Comparison of ENCODE assay signal across 13 mouse cellular contexts in the genomic region with DNA sequence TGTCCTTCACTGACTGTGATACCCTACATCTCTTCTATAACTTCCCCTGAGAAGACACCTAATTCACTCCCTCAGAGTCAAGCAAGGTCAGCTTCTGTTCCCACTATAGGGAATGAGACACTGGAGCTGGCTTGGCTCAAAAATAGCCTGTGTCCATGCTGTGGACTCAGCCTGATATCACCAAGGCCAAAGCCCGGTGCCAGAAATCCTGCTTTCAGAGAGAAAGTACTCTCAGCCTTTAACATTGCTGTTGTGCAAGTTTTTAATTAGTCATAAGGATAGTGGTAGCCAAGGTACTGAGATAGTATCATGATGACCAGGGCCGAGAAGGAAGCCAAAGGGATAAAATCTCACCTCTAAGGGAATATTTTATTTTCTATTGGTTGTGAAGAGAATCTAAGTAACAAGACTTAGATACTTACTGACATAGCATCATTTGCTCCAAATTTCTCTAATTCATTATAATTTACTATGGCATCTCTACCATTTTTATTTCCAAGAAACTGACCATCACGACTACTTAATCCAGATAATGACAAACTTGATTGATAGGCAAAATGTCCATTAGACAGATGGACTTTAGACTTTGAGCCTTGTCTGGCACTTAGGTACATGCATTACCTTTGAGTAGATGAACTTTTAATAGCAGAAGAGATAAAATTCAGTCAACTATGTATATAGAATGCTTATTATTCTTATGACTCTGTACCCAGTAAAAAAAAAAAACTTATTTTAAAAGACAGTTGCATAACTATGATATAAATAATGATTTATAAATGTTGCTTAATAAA.
DNase-seq lines count a peak whose midpoint lies in the region; ATAC-seq and TF ChIP-seq lines count a peak whose summit lies in the region.
"Had no signal": no experiment of that assay in that cellular context is flagged by ENCODE, and none has a peak within 500 bp of the region (broad histone marks: within the 10 kb centered on the region; RNA-seq: fewer than 3 reads in every experiment).

No protein-coding gene starts in this region.

- H3K27me3 ChIP-seq in intestine, postnatal 0 days (replicated peaks; ENCODE audit: control insufficient read depth, insufficient read depth, low read length), result no peaks in the 10 kb centered on the region
- H3K27me3 ChIP-seq in intestine, embryonic 16.5 days (replicated peaks; ENCODE audit: control insufficient read depth, insufficient read depth, low read length), result no peaks in the 10 kb centered on the region
- H3K27me3 ChIP-seq in neural tube, embryonic 15.5 days (replicated peaks), result no peaks in the 10 kb centered on the region
- no peaks in the 10 kb centered on the region for H3K27me3 ChIP-seq in limb, embryonic 10.5 days (ENCODE audit: low read depth, poor library complexity, severe bottlenecking)
- H3K27me3 ChIP-seq: forebrain, embryonic 12.5 days; midbrain, embryonic 13.5 days had no signal

- no peak for TF ChIP-seq CTCF in intestine, postnatal 0 days (IDR thresholded peaks at IDR 0.05; ENCODE audit: low read depth)
- TF ChIP-seq CTCF in gastrocnemius, adult 2 months (IDR thresholded peaks at IDR 0.05), result no peak

- WGBS in intestine, postnatal 0 days, result 60% methylated on average over 3 of the region's 3 CpGs
- WGBS in intestine, embryonic 16.5 days, result 74% methylated on average over 3 of the region's 3 CpGs
- WGBS in neural tube, embryonic 15.5 days, result 93% methylated on average over 3 of the region's 3 CpGs
- WGBS in limb, embryonic 10.5 days, result 90% methylated on average over 3 of the region's 3 CpGs

- no peaks in the 10 kb centered on the region for H3K9me3 ChIP-seq in intestine, postnatal 0 days (ENCODE audit: control insufficient read depth)
- H3K9me3 ChIP-seq in intestine, embryonic 16.5 days (ENCODE audit: control insufficient read depth, low read length), result no peaks in the 10 kb centered on the region
- H3K9me3 ChIP-seq in neural tube, embryonic 15.5 days (replicated peaks), result no peaks in the 10 kb centered on the region
- no peaks in the 10 kb centered on the region for H3K9me3 ChIP-seq in limb, embryonic 10.5 days (replicated peaks)
- H3K9me3 ChIP-seq: forebrain, embryonic 12.5 days; midbrain, embryonic 13.5 days had no signal

- H3K9ac ChIP-seq in intestine, postnatal 0 days (ENCODE audit: low read depth, low read length), result no peak overlapping the region
- no peak overlapping the region for H3K9ac ChIP-seq in intestine, embryonic 16.5 days (ENCODE audit: low read depth, low read length)
- no peak overlapping the region for H3K9ac ChIP-seq in neural tube, embryonic 15.5 days (replicated peaks)
- H3K9ac ChIP-seq: forebrain, embryonic 12.5 days; midbrain, embryonic 13.5 days had no signal

- H3K4me1 ChIP-seq in intestine, postnatal 0 days (replicated peaks; ENCODE audit: control insufficient read depth, insufficient read depth, low read length), result no peaks in the 10 kb centered on the region; the same call in 1 of the 2 replicates
- H3K4me1 ChIP-seq in intestine, embryonic 16.5 days (ENCODE audit: control insufficient read depth, insufficient read depth, low read length), result no peaks in the 10 kb centered on the region
- H3K4me1 ChIP-seq in neural tube, embryonic 15.5 days, result no peaks in the 10 kb centered on the region
- no peaks in the 10 kb centered on the region for H3K4me1 ChIP-seq in limb, embryonic 10.5 days
- H3K4me1 ChIP-seq: forebrain, embryonic 12.5 days; midbrain, embryonic 13.5 days had no signal

- H3K4me3 ChIP-seq in intestine, postnatal 0 days (ENCODE audit: low read depth, low read length), result no peak overlapping the region
- H3K4me3 ChIP-seq in intestine, embryonic 16.5 days (ENCODE audit: low read length), result no peak overlapping the region
- no peak overlapping the region for H3K4me3 ChIP-seq in gastrocnemius, adult 2 months
- no peak overlapping the region for H3K4me3 ChIP-seq in neural tube, embryonic 15.5 days (replicated peaks)
- H3K4me3 ChIP-seq in limb, embryonic 10.5 days, result no peak overlapping the region
- H3K4me3 ChIP-seq: forebrain, embryonic 12.5 days; midbrain, embryonic 13.5 days had no signal

- H3K4me2 ChIP-seq in intestine, postnatal 0 days (replicated peaks; ENCODE audit: low read depth), result no peak overlapping the region
- no peak overlapping the region for H3K4me2 ChIP-seq in intestine, embryonic 16.5 days (ENCODE audit: low read depth, low read length)
- no peak overlapping the region for H3K4me2 ChIP-seq in neural tube, embryonic 15.5 days
- H3K4me2 ChIP-seq: forebrain, embryonic 12.5 days; midbrain, embryonic 13.5 days had no signal

- intact Hi-C loops in gastrocnemius, adult 2 months (cut with DNase I), result loop anchor here (5.0 to 10.0 kb wide), 2 partner anchors 113 to 209 kb away; no protein-coding TSS in a partner anchor
- intact Hi-C loops in heart, postnatal 36 days (cut with DNase I), result no loop called here

- peak; percentile 86 for ATAC-seq in intestine, postnatal 0 days
- no peak for ATAC-seq in intestine, embryonic 16.5 days
- no peak for ATAC-seq in neural tube, embryonic 15.5 days (ENCODE audit: low FRiP score)
- ATAC-seq: CD4-positive, CD25-positive, alpha-beta regulatory T cell, adult 4 months; midbrain, embryonic 13.5 days had no signal

- peak; percentile 89 for DNase-seq in adrenal gland, adult 2 months
- DNase-seq in gastrocnemius, adult 2 months, result peak; percentile 76
- DNase-seq in heart, postnatal 36 days, result peak; percentile 23 to 38
- DNase-seq in right cerebral cortex, postnatal 10 days (ENCODE audit: low spot score in 2 of 2), result no peak
- no peak for DNase-seq in limb, embryonic 10.5 days (ENCODE audit: low spot score)
- DNase-seq: kidney, postnatal 10 days had no signal

- H3K27ac ChIP-seq in intestine, postnatal 0 days (ENCODE audit: low read depth, low read length), result peak overlapping the region; percentile 8; the same call in 1 of the 2 replicates
- no peak overlapping the region for H3K27ac ChIP-seq in intestine, embryonic 16.5 days (ENCODE audit: low read length)
- peak overlapping the region; percentile 81 for H3K27ac ChIP-seq in gastrocnemius, adult 2 months
- no peak overlapping the region for H3K27ac ChIP-seq in neural tube, embryonic 15.5 days (replicated peaks)
- H3K27ac ChIP-seq in limb, embryonic 10.5 days, result no peak overlapping the region
- H3K27ac ChIP-seq: forebrain, embryonic 12.5 days; macrophage; midbrain, embryonic 13.5 days had no signal

- H3K36me3 ChIP-seq in intestine, postnatal 0 days (ENCODE audit: control insufficient read depth, insufficient read depth), result no peaks in the 10 kb centered on the region
- H3K36me3 ChIP-seq in intestine, embryonic 16.5 days (ENCODE audit: control insufficient read depth, insufficient read depth, low read length), result no peaks in the 10 kb centered on the region
- no peaks in the 10 kb centered on the region for H3K36me3 ChIP-seq in neural tube, embryonic 15.5 days
- H3K36me3 ChIP-seq in limb, embryonic 10.5 days, result no peaks in the 10 kb centered on the region
- H3K36me3 ChIP-seq: forebrain, embryonic 12.5 days; midbrain, embryonic 13.5 days had no signal

Comparison
In these comparisons a context has a peak if more than half of its experiments do, and no peak if none do; other contexts are left out.
1. H3K27ac ChIP-seq: peak in intestine, postnatal 0 days (single experiment) and gastrocnemius, adult 2 months (single experiment); none in intestine, embryonic 16.5 days (single experiment), neural tube, embryonic 15.5 days (single experiment) and limb, embryonic 10.5 days (single experiment).
2. DNase-seq: peak in adrenal gland, adult 2 months (single experiment), gastrocnemius, adult 2 months (single experiment) and heart, postnatal 36 days (2 of 2); none in right cerebral cortex, postnatal 10 days (0 of 2) and limb, embryonic 10.5 days (single experiment).